Mouse (Mus musculus): ENCODE measurements around the gene Dcakd. TPM values are rescaled to one million over a fixed set of nuclear protein-coding genes. Genes with fewer than 3 reads are reported as not detected.
A peak's percentile ranks its signal among the peaks of the same experiment; 100 is the strongest.

Gene Dcakd
- polyA plus RNA-seq, 1 experiment from 2014 or later = 182 TPM

GRCm38 (mm10) chr11:102963246-102963854 is 64.8 kb downstream of the Dcakd start:
- peaks cover 19% of the 10 kb centered on the region for H3K4me1 ChIP-seq
- WGBS = under 1% methylated on average over 16 of the region's 16 CpGs
- H3K4me2 ChIP-seq = peak overlapping the region; percentile 53
- H3K9me3 ChIP-seq (replicated peaks) = no peaks in the 10 kb centered on the region
- H3K27me3 ChIP-seq = peaks cover 13% of the 10 kb centered on the region; the same call in 1 of the 2 replicates
- peak overlapping the region; percentile 55 for H3K9ac ChIP-seq
- H3K27ac ChIP-seq = peak overlapping the region; percentile 89
- H3K36me3 ChIP-seq (ENCODE audit: poor library complexity, severe bottlenecking) = no peaks in the 10 kb centered on the region
- peak overlapping the region; percentile 20 for H3K4me3 ChIP-seq
- ATAC-seq = peak; percentile 70

- WGBS = 18% methylated on average over 7 of the region's 7 CpGs
- Histone ChIP-seq H3K36me3 (ENCODE audit: poor library complexity, severe bottlenecking) (no peaks in the 10 kb centered on the region), H3K9me3 (replicated peaks) (no peaks in the 10 kb centered on the region), H3K27ac (peak overlapping the region; percentile 89), H3K27me3 (peaks cover 13% of the 10 kb centered on the region; the same call in 1 of the 2 replicates), H3K4me3 (peak overlapping the region; percentile 20; the same call in 1 of the 2 replicates), H3K4me2 (peak overlapping the region; percentile 53), H3K9ac (peak overlapping the region; percentile 55; the same call in 1 of the 2 replicates), H3K4me1 (peaks cover 19% of the 10 kb centered on the region)
- peak; percentile 22; the same call in 1 of the 2 replicates for ATAC-seq
These were observed 65.3 kb downstream of the Dcakd start for GRCm38 (mm10) chr11:102962861-102963245.

GRCm38 (mm10) chr11:102961082-102961481 is 67.1 kb downstream of the Dcakd start:
- no peaks in the 10 kb centered on the region for H3K9me3 ChIP-seq (replicated peaks)
- H3K4me3 ChIP-seq = no peak overlapping the region
- H3K4me1 ChIP-seq = peaks cover 31% of the 10 kb centered on the region
- no peak overlapping the region for H3K9ac ChIP-seq
- no peak overlapping the region for H3K4me2 ChIP-seq
- no peak for ATAC-seq
- H3K27me3 ChIP-seq = peaks cover 4% of the 10 kb centered on the region; the same call in 1 of the 2 replicates
- no peaks in the 10 kb centered on the region for H3K36me3 ChIP-seq (ENCODE audit: poor library complexity, severe bottlenecking)
- WGBS = 95% methylated on average over 4 of the region's 4 CpGs
- H3K27ac ChIP-seq = no peak overlapping the region

GRCm38 (mm10) chr11:102958870-102959269 is 69.3 kb downstream of the Dcakd start:
- Histone ChIP-seq H3K27ac (no peak overlapping the region), H3K4me1 (peaks cover 32% of the 10 kb centered on the region), H3K36me3 (ENCODE audit: poor library complexity, severe bottlenecking) (no peaks in the 10 kb centered on the region), H3K9ac (no peak overlapping the region), H3K27me3 (no peaks in the 10 kb centered on the region), H3K9me3 (replicated peaks) (no peaks in the 10 kb centered on the region), H3K4me3 (no peak overlapping the region), H3K4me2 (no peak overlapping the region)
- 85% methylated on average over 1 of the region's 1 CpGs for WGBS
- ATAC-seq = no peak

GRCm38 (mm10) chr11:102958431-102958830 is 69.7 kb downstream of the Dcakd start:
- no peak overlapping the region for H3K4me3 ChIP-seq
- 90% methylated on average over 6 of the region's 6 CpGs for WGBS
- H3K27me3 ChIP-seq = no peaks in the 10 kb centered on the region
- H3K27ac ChIP-seq = no peak overlapping the region
- ATAC-seq = no peak
- H3K4me2 ChIP-seq = no peak overlapping the region
- H3K36me3 ChIP-seq (ENCODE audit: poor library complexity, severe bottlenecking) = no peaks in the 10 kb centered on the region
- H3K9me3 ChIP-seq (replicated peaks) = no peaks in the 10 kb centered on the region
- peaks cover 28% of the 10 kb centered on the region for H3K4me1 ChIP-seq
- no peak overlapping the region for H3K9ac ChIP-seq

- no peak overlapping the region for H3K9ac ChIP-seq
- 84% methylated on average over 8 of the region's 8 CpGs for WGBS
These were observed 70.4 kb downstream of the Dcakd start for GRCm38 (mm10) chr11:102957692-102958091.

GRCm38 (mm10) chr11:102956962-102957614 is 71.0 kb downstream of the Dcakd start:
- ATAC-seq = no peak
- 0 out of 2 replicates have a peak overlapping the region, but pooled peaks have one; percentile 23 for H3K9ac ChIP-seq
- 62% methylated on average over 16 of the region's 16 CpGs for WGBS
- H3K9me3 ChIP-seq (replicated peaks) = no peaks in the 10 kb centered on the region
- no peaks in the 10 kb centered on the region for H3K36me3 ChIP-seq (ENCODE audit: poor library complexity, severe bottlenecking)
- H3K27ac ChIP-seq = peak overlapping the region; percentile 7; the same call in 1 of the 2 replicates
- H3K4me3 ChIP-seq = no peak overlapping the region
- H3K4me2 ChIP-seq = no peak overlapping the region
- H3K27me3 ChIP-seq = no peaks in the 10 kb centered on the region
- peaks cover 32% of the 10 kb centered on the region for H3K4me1 ChIP-seq

More at GRCm38 (mm10) chr11:102957692-102958091, 70.4 kb downstream of the Dcakd start:
- H3K4me1 ChIP-seq = peaks cover 28% of the 10 kb centered on the region
- no peaks in the 10 kb centered on the region for H3K36me3 ChIP-seq (ENCODE audit: poor library complexity, severe bottlenecking)
- no peak overlapping the region for H3K4me2 ChIP-seq
- H3K27ac ChIP-seq = no peak overlapping the region
- no peak overlapping the region for H3K4me3 ChIP-seq
- no peaks in the 10 kb centered on the region for H3K27me3 ChIP-seq
- no peaks in the 10 kb centered on the region for H3K9me3 ChIP-seq (replicated peaks)
- no peak for ATAC-seq

GRCm38 (mm10) chr11:102952922-102953321 is 75.2 kb downstream of the Dcakd start:
- no peak overlapping the region for H3K4me3 ChIP-seq
- H3K4me2 ChIP-seq = peak overlapping the region; percentile 5; the same call in 1 of the 2 replicates
- WGBS = 19% methylated on average over 6 of the region's 6 CpGs
- H3K4me1 ChIP-seq = peaks cover 43% of the 10 kb centered on the region
- H3K9ac ChIP-seq = peak overlapping the region; percentile 21; the same call in 1 of the 2 replicates
- H3K36me3 ChIP-seq (ENCODE audit: poor library complexity, severe bottlenecking) = no peaks in the 10 kb centered on the region
- peak; percentile 64; the same call in 1 of the 2 replicates for ATAC-seq
- no peaks in the 10 kb centered on the region for H3K9me3 ChIP-seq (replicated peaks)
- H3K27ac ChIP-seq = peak overlapping the region; percentile 51
- H3K27me3 ChIP-seq = peaks cover 31% of the 10 kb centered on the region

GRCm38 (mm10) chr11:102948043-102948961 is 79.8 kb downstream of the Dcakd start:
- WGBS = 1% methylated on average over 51 of the region's 51 CpGs

GRCm38 (mm10) chr11:102946992-102947343 is 81.2 kb downstream of the Dcakd start:
- Histone ChIP-seq H3K4me2 (peak overlapping the region; percentile 65), H3K4me3 (peak overlapping the region; percentile 42; the same call in 1 of the 2 replicates), H3K36me3 (ENCODE audit: poor library complexity, severe bottlenecking) (no peaks in the 10 kb centered on the region), H3K4me1 (peaks cover 44% of the 10 kb centered on the region), H3K9me3 (replicated peaks) (no peaks in the 10 kb centered on the region), H3K27ac (no peak overlapping the region), H3K27me3 (peaks cover 87% of the 10 kb centered on the region), H3K9ac (no peak overlapping the region)
- no peak; the same call in 1 of the 2 replicates for ATAC-seq
- 9% methylated on average over 8 of the region's 8 CpGs for WGBS

More at GRCm38 (mm10) chr11:102948043-102948961, 79.8 kb downstream of the Dcakd start:
- peaks cover 77% of the 10 kb centered on the region for H3K27me3 ChIP-seq
- H3K4me2 ChIP-seq = peak overlapping the region; percentile 72
- peak; percentile 51; the same call in 1 of the 2 replicates for ATAC-seq
- no peaks in the 10 kb centered on the region for H3K9me3 ChIP-seq (replicated peaks)
- H3K9ac ChIP-seq = peak overlapping the region; percentile 69
- H3K36me3 ChIP-seq (ENCODE audit: poor library complexity, severe bottlenecking) = no peaks in the 10 kb centered on the region
- H3K27ac ChIP-seq = no peak overlapping the region
- peak overlapping the region; percentile 47 for H3K4me3 ChIP-seq
- H3K4me1 ChIP-seq = peaks cover 54% of the 10 kb centered on the region

- Histone ChIP-seq H3K9me3 (replicated peaks) (no peaks in the 10 kb centered on the region), H3K27me3 (peaks cover 90% of the 10 kb centered on the region), H3K27ac (no peak within 1 kb of the TSS), H3K4me2 (peak within 1 kb of the TSS; percentile 65), H3K9ac (peak within 1 kb of the TSS; percentile 54; the same call in 1 of the 2 replicates), H3K4me1 (peaks cover 44% of the 10 kb centered on the region), H3K4me3 (peak within 1 kb of the TSS; percentile 42), H3K36me3 (ENCODE audit: poor library complexity, severe bottlenecking) (no peaks in the 10 kb centered on the region)
- under 1% methylated on average over 72 of the region's 87 CpGs for WGBS
- peak; percentile 82 for ATAC-seq
These were observed 81.7 kb downstream of the Dcakd start, which contains the start of gene C1ql1 for GRCm38 (mm10) chr11:102946265-102946991. TSS of gene C1ql1 (minus strand) at chr11:102946688.
